Mouse (Mus musculus) testis, adult 2 months (tissue): ENCODE results near the gene Meis1.

Experiments
- CTCF ChIP-seq: fragments of 200-500 bp; IDR thresholded peaks from 2 replicates; pipeline ENCODE4 v1.5.1; 2012; ENCODE audit warnings: low read depth, mild to moderate bottlenecking, inconsistent platforms, low read length, moderate library complexity; ENCODE audit not compliant: control insufficient read depth, insufficient read depth, insufficient replicate concordance
- POLR2A ChIP-seq: fragments of 200-500 bp; IDR thresholded peaks from 2 replicates; pipeline ENCODE4 v1.6.1; 2012; ENCODE audit warnings: low read depth, mild to moderate bottlenecking, inconsistent platforms, low read length, moderate library complexity; ENCODE audit not compliant: control insufficient read depth

DNA sequence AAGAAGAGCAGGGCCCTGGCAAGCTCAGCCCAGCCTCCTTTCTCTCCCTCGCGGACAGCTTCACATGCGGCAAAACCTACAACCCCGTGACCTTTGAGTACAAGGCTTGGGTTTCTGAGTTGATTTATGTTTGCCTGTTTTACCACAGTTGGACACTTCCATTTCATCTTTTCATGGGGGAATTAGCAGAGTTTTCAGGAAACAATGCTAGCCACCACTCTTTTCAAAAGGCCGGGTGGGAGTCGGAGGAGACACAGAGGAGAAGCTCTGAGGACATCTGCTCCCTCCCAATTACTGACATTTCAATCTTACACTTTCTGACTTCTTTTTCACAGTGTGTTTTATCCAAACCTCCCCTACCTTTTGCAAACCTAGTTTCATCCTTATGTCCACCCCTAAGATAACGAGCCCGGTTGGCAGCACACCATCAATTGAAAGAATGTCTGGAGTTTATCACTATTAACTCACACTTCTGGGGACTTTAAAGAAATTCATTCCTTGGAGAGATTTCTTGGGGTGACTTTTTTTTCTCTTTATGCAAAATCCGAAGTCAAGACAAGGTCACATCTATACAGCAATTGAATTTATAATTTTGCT lies 133.0 kb downstream of the Meis1 start:
- TF ChIP-seq CTCF (no peak), POLR2A (no peak)
